Mouse (Mus musculus): ENCODE results near the gene Slc26a6. TPM values are rescaled to one million over a fixed set of nuclear protein-coding genes. Genes with fewer than 3 reads are reported as not detected.

Slc26a6 gene
- polyA plus RNA-seq, 1 experiment = 8.2 TPM

GRCm38 (mm10) chr9:108827906-108828305 lies 25.2 kb upstream of the Slc26a6 start:
- H3K36me3 ChIP-seq (ENCODE audit: control insufficient read depth, insufficient read depth, low read length, poor library complexity, severe bottlenecking) = no peaks in the 10 kb centered on the region
- no peaks in the 10 kb centered on the region for H3K9me3 ChIP-seq (replicated peaks; ENCODE audit: control insufficient read depth, insufficient read depth, low read length, poor library complexity, severe bottlenecking)
- H3K9ac ChIP-seq (ENCODE audit: low read depth, poor library complexity, severe bottlenecking) = no peak overlapping the region
- peak overlapping the region; percentile 81 for H3K4me3 ChIP-seq (ENCODE audit: low read depth, low read length)
- no peak overlapping the region for H3K27ac ChIP-seq (ENCODE audit: insufficient read depth, low read length)
- H3K4me1 ChIP-seq (ENCODE audit: control insufficient read depth, insufficient read depth, low read length) = peaks cover 2% of the 10 kb centered on the region
- no peaks in the 10 kb centered on the region for H3K27me3 ChIP-seq (ENCODE audit: control insufficient read depth, insufficient read depth, low read length, poor library complexity, severe bottlenecking)
- TF ChIP-seq EP300 (IDR thresholded peaks at IDR 0.05; ENCODE audit: insufficient read depth, low read depth, low read length) = no peak
- no peak for TF ChIP-seq POLR2A (IDR thresholded peaks at IDR 0.05; ENCODE audit: insufficient read depth, low read length)
- peak; percentile 14 for TF ChIP-seq CTCF (IDR thresholded peaks at IDR 0.05; ENCODE audit: low read depth, low read length)

- Histone ChIP-seq H3K4me3 (ENCODE audit: low read depth, low read length) (peak overlapping the region; percentile 75), H3K27ac (ENCODE audit: insufficient read depth, low read length) (no peak overlapping the region), H3K36me3 (ENCODE audit: control insufficient read depth, insufficient read depth, low read length, poor library complexity, severe bottlenecking) (no peaks in the 10 kb centered on the region), H3K4me1 (ENCODE audit: control insufficient read depth, insufficient read depth, low read length) (peaks cover 2% of the 10 kb centered on the region), H3K27me3 (ENCODE audit: control insufficient read depth, insufficient read depth, low read length, poor library complexity, severe bottlenecking) (no peaks in the 10 kb centered on the region), H3K9ac (ENCODE audit: low read depth, poor library complexity, severe bottlenecking) (peak overlapping the region; percentile 22; the same call in 1 of the 2 replicates), H3K9me3 (replicated peaks; ENCODE audit: control insufficient read depth, insufficient read depth, low read length, poor library complexity, severe bottlenecking) (no peaks in the 10 kb centered on the region)
- TF ChIP-seq CTCF (IDR thresholded peaks at IDR 0.05; ENCODE audit: low read depth, low read length) (no peak), POLR2A (IDR thresholded peaks at IDR 0.05; ENCODE audit: insufficient read depth, low read length) (no peak), EP300 (IDR thresholded peaks at IDR 0.05; ENCODE audit: insufficient read depth, low read depth, low read length) (no peak)
These were observed 21.4 kb upstream of the Slc26a6 start for GRCm38 (mm10) chr9:108831637-108832036.

- H3K27ac ChIP-seq (ENCODE audit: insufficient read depth, low read length) = no peak overlapping the region
- H3K4me3 ChIP-seq (ENCODE audit: low read depth, low read length) = peak overlapping the region; percentile 75
- no peak for TF ChIP-seq POLR2A (IDR thresholded peaks at IDR 0.05; ENCODE audit: insufficient read depth, low read length)
- no peak for TF ChIP-seq EP300 (IDR thresholded peaks at IDR 0.05; ENCODE audit: insufficient read depth, low read depth, low read length)
- no peak for TF ChIP-seq CTCF (IDR thresholded peaks at IDR 0.05; ENCODE audit: low read depth, low read length)
- peaks cover 2% of the 10 kb centered on the region for H3K4me1 ChIP-seq (ENCODE audit: control insufficient read depth, insufficient read depth, low read length)
- no peaks in the 10 kb centered on the region for H3K36me3 ChIP-seq (ENCODE audit: control insufficient read depth, insufficient read depth, low read length, poor library complexity, severe bottlenecking)
- no peaks in the 10 kb centered on the region for H3K9me3 ChIP-seq (replicated peaks; ENCODE audit: control insufficient read depth, insufficient read depth, low read length, poor library complexity, severe bottlenecking)
- peak overlapping the region; percentile 22; the same call in 1 of the 2 replicates for H3K9ac ChIP-seq (ENCODE audit: low read depth, poor library complexity, severe bottlenecking)
- H3K27me3 ChIP-seq (ENCODE audit: control insufficient read depth, insufficient read depth, low read length, poor library complexity, severe bottlenecking) = no peaks in the 10 kb centered on the region
These were observed 20.5 kb upstream of the Slc26a6 start for GRCm38 (mm10) chr9:108832390-108833108.

GRCm38 (mm10) chr9:108842989-108843388 lies 10.1 kb upstream of the Slc26a6 start:
- TF ChIP-seq POLR2A (IDR thresholded peaks at IDR 0.05; ENCODE audit: insufficient read depth, low read length) = no peak
- 0 out of 2 replicates have a peak, but pooled peaks have one; percentile 34 for TF ChIP-seq EP300 (IDR thresholded peaks at IDR 0.05; ENCODE audit: insufficient read depth, low read depth, low read length)
- TF ChIP-seq CTCF (IDR thresholded peaks at IDR 0.05; ENCODE audit: low read depth, low read length) = peak; percentile 39
- H3K27me3 ChIP-seq (ENCODE audit: control insufficient read depth, insufficient read depth, low read length, poor library complexity, severe bottlenecking) = no peaks in the 10 kb centered on the region
- H3K27ac ChIP-seq (ENCODE audit: insufficient read depth, low read length) = no peak overlapping the region
- H3K4me3 ChIP-seq (ENCODE audit: low read depth, low read length) = peak overlapping the region; percentile 30
- no peaks in the 10 kb centered on the region for H3K36me3 ChIP-seq (ENCODE audit: control insufficient read depth, insufficient read depth, low read length, poor library complexity, severe bottlenecking)
- H3K9ac ChIP-seq (ENCODE audit: low read depth, poor library complexity, severe bottlenecking) = no peak overlapping the region
- peaks cover 2% of the 10 kb centered on the region for H3K4me1 ChIP-seq (ENCODE audit: control insufficient read depth, insufficient read depth, low read length)
- H3K9me3 ChIP-seq (replicated peaks; ENCODE audit: control insufficient read depth, insufficient read depth, low read length, poor library complexity, severe bottlenecking) = no peaks in the 10 kb centered on the region

- H3K27ac ChIP-seq (ENCODE audit: insufficient read depth, low read length) = no peak overlapping the region
- no peaks in the 10 kb centered on the region for H3K36me3 ChIP-seq (ENCODE audit: control insufficient read depth, insufficient read depth, low read length, poor library complexity, severe bottlenecking)
- H3K4me3 ChIP-seq (ENCODE audit: low read depth, low read length) = no peak overlapping the region
- no peaks in the 10 kb centered on the region for H3K27me3 ChIP-seq (ENCODE audit: control insufficient read depth, insufficient read depth, low read length, poor library complexity, severe bottlenecking)
- no peaks in the 10 kb centered on the region for H3K9me3 ChIP-seq (replicated peaks; ENCODE audit: control insufficient read depth, insufficient read depth, low read length, poor library complexity, severe bottlenecking)
- TF ChIP-seq EP300 (IDR thresholded peaks at IDR 0.05; ENCODE audit: insufficient read depth, low read depth, low read length) = no peak
- TF ChIP-seq CTCF (IDR thresholded peaks at IDR 0.05; ENCODE audit: low read depth, low read length) = no peak
- no peak for TF ChIP-seq POLR2A (IDR thresholded peaks at IDR 0.05; ENCODE audit: insufficient read depth, low read length)
- H3K4me1 ChIP-seq (ENCODE audit: control insufficient read depth, insufficient read depth, low read length) = peaks cover 5% of the 10 kb centered on the region
- H3K9ac ChIP-seq (ENCODE audit: low read depth, poor library complexity, severe bottlenecking) = no peak overlapping the region
These were observed 7.7 kb upstream of the Slc26a6 start for GRCm38 (mm10) chr9:108845390-108845789.

- no peak overlapping the region for H3K9ac ChIP-seq (ENCODE audit: low read depth, poor library complexity, severe bottlenecking)
These were observed 5.7 kb upstream of the Slc26a6 start for GRCm38 (mm10) chr9:108847374-108847773.

More at GRCm38 (mm10) chr9:108847374-108847773, 5.7 kb upstream of the Slc26a6 start:
- Histone ChIP-seq H3K4me1 (ENCODE audit: control insufficient read depth, insufficient read depth, low read length) (peaks cover 11% of the 10 kb centered on the region), H3K9me3 (replicated peaks; ENCODE audit: control insufficient read depth, insufficient read depth, low read length, poor library complexity, severe bottlenecking) (no peaks in the 10 kb centered on the region), H3K27ac (ENCODE audit: insufficient read depth, low read length) (no peak overlapping the region), H3K4me3 (ENCODE audit: low read depth, low read length) (no peak overlapping the region), H3K27me3 (ENCODE audit: control insufficient read depth, insufficient read depth, low read length, poor library complexity, severe bottlenecking) (no peaks in the 10 kb centered on the region), H3K36me3 (ENCODE audit: control insufficient read depth, insufficient read depth, low read length, poor library complexity, severe bottlenecking) (no peaks in the 10 kb centered on the region)
- TF ChIP-seq EP300 (IDR thresholded peaks at IDR 0.05; ENCODE audit: insufficient read depth, low read depth, low read length) (peak; percentile 35; the same call in 1 of the 2 replicates), POLR2A (IDR thresholded peaks at IDR 0.05; ENCODE audit: insufficient read depth, low read length) (no peak), CTCF (IDR thresholded peaks at IDR 0.05; ENCODE audit: low read depth, low read length) (no peak)
